Mouse (Mus musculus): Measurements from ENCODE around the gene Taf1c. TPM values are rescaled to one million over a fixed set of nuclear protein-coding genes. Genes with fewer than 3 reads are reported as not detected.

Gene Taf1c
- polyA plus RNA-seq (2012; rRNA removed), result 11.1 and 14.5 TPM in 2 replicates

DNA sequence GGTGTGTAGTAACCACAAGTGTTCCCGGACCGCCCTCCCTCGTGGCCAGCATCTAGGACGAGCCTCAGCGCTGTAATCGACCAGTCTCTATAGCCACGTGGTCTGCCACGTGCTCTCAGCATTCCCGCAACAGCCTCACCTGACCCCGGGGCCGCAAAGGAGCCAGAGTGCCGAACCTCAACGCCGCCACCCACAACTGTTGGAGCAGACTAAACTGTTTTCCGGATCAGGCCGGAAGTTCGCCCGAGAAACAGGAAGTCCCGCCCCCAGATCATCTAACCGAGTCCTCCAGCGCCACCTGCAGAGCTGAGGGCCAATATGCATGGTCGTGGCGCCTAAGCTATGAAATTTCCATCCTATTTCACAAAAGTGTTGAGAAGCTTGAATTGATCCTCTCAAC, at the start of gene Taf1c:
Gene Taf1c (minus strand): TSS at position 227 of the 400 bp plus-strand sequence.
- DNase-seq (ENCODE audit: low spot score), result peak; percentile 79

DNA sequence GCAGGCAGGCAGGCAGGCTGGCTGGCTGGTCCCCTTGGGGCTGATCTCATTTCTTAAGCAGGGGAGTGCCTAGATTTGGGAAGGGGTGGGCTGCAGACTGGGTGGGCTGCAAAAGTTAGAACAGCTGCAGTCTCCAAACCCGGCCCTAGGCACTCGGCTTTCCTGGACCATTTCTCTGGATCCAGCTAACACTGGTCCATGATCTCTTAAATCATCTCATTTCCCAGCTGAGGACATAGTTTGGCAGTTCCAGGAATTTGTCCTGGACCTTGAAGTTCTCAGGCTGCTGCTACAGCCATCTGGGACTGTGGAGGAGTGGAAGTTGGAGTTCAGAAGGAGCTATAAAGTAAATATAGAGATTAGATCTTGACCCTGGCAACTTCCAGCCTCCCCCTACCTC, 46.3 kb upstream of the Taf1c start:
- DNase-seq (ENCODE audit: low spot score), result no peak

DNA sequence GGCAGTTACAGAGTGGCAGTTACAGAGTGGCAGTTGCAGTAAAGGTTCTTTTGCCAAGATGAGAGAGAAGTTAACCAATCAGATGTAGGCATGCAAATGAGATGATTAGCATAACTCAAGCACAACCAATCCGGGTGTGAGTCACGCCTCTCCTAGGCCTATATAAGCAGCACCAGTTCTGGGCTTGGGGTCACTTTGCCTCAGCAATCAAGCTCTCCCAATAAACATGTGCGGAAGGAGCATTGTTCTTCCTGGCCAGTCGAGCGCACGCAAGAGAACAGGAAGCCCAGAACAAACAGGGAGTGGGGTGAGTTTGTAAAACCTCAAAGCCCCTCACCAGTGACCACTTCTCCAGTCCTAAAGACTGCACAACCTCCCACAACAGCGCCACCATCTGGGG, 41.8 kb upstream of the Taf1c start:
- DNase-seq (ENCODE audit: low spot score), result no peak

DNA sequence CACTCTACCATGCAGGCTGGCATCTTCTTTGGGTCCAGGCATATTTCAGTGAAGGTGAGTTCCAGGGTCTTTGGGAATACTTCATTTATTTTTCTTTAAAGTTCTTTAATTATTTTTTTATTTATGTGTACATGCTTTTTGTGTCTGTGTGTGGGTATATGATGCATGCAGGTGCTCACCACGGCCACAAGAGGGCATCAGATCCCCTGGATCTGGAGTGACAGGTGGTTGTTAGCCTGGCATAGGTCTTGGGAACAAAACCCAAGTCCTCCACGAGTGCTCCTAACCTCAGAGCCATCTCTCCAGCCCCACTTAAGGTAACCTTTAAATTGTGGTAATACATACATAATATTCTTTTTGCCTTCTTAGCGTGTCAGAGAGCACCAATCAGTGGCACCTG, 41.2 kb upstream of the Taf1c start:
- DNase-seq (ENCODE audit: low spot score), result no peak

DNA sequence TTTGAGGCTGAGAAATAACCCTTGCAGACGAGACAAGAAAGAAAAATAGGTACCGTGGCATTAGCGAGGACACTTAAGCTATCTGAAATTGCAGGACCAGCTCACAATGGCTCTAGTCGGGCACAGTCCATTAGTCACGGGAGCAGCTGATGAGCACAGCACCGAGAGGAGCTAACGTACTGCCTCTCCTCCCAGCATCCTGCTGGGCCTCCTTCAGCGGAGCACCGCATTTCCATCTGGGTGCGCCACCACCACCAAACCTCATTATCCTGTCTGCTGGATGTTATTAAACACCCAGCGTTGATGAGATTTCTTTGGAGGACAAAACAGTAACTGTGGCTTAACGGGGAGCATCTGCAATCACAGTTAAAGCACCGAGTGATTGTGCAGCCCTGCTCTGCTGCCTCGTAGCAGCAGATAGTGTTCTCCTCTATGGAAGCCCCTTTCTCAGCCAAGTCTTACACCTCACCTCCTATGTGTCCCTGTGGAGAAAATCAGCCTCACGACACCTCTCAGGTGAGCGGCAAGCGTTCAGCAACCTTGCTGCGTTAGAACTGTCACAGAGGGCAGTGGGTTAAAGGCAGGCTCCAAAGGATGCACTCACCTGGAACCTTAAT, 40.1 kb upstream of the Taf1c start:
- no peak for DNase-seq (ENCODE audit: low spot score)

DNA sequence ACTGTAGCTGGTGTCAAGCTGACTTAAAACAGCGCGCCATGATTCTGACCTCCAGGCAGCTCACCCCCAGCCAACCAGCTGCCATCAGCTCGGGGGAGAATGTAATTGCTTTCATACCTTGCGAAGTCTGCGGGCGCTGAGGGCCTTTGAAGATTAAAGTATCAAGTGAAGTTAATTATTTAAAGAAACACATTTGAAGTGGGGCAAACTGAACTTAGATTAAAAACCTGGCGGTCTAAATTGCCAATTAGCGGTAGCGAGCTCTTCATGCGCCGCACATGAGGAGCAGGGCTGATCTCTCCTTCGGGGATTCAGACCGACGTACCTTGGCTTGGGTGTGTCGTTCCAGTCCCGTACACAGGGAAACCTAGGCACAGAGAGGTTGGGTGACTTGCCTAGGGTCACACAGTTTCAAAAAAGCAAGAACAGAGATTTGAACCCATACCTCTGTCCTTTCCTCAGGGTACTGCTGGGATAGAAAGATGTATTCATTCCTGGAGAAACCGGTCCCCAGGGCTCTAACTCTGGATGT, 39.5 kb upstream of the Taf1c start:
- no peak for DNase-seq (ENCODE audit: low spot score)

DNA sequence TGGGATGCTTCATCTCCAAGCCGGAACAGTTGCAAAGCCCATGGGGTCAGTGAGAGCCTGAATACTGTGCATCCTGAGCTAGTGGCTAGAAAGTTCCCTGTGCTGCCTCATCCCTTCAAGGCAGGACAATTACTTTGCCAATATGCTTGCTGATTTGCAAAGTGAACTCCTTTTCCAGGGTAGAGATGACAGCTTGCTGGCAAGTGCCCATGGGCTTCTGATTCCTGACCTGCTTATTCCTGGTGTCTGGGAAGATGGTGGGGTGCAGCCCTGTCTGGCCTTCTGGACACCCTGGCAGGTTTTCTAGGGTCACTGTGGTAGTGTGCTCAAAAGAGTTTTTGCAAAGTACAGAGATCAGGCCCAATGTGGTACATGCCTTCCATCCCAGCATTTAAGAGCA, 37.9 kb upstream of the Taf1c start:
- DNase-seq (ENCODE audit: low spot score), result no peak

DNA sequence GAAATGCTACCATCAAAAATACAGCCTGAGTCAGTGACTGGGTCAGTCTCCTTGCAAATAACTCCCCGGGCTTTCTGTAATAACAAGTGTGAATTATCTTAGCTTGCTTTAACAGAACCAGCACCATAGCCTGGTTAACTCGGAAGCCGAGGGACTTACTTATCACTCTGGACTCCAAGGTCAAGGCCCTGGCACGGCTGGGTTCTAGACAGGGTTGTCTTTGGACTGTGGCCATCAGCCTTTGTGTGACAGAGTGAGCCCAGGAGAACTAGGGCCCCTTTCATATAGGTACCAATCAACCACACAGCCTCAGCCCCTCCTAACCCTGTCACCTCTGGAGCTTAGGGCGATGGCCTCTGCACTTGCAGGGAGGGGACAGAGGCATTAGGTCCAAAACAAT, 36.0 kb upstream of the Taf1c start:
- DNase-seq (ENCODE audit: low spot score), result no peak

DNA sequence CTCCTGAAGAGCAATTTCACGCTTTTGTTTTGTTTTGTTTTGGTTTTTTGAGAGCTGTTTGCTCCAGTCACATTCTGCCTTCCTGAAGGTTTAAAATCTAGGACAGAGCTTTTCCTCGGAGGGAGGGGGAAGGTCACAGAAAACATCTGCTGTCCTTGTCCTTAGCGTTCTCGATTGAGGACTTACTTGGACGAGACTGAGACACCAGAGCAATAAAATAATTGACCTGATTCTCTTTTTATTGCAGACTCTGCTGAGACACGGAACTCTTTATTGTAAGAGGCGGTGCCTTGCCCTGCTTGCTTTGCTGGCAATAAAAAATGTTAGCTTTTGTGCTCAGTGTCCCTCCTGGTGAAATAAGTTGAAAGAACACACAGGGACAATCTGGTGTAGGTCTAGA, 34.8 kb upstream of the Taf1c start:
- no peak for DNase-seq (ENCODE audit: low spot score)

DNA sequence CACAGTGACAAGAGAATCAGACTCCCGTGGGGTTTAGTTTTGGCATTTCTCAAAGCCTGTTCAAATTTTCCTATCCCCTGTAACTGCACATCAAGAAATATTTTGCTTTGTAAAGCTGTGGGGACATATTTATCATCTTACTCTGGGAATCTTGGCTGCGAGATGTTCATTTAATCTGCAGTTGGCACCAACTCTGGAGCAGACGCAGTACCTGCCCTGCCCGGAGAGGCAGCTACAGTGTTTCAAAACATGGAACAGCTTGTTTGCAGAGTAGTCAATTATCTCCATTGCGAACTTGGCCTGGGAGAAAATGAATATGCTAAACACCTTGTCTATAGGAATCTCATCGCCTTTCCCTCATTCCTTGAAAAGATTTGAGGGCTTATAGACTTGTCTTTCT, 33.2 kb upstream of the Taf1c start:
- no peak for DNase-seq (ENCODE audit: low spot score)

DNA sequence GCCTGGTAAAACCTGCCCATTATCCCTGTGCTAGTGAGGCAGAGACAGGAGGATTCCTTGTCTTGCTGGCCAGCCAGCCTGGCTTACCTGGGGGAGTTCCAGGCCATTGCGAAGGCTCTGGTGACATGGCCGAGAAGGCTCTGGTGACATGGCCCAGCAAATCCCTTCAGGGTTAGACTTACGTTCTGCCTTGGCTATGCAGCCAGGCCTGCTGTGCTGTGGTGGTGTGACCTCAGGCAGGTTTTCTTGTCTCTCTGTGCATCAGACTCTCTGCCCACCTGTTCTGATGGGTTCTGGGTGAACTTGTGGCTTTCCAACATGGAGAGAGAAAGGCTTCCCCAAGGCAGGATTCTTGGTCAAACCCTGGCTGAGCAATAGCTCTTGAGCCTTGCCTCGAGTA, 32.4 kb upstream of the Taf1c start:
- no peak for DNase-seq (ENCODE audit: low spot score)

DNA sequence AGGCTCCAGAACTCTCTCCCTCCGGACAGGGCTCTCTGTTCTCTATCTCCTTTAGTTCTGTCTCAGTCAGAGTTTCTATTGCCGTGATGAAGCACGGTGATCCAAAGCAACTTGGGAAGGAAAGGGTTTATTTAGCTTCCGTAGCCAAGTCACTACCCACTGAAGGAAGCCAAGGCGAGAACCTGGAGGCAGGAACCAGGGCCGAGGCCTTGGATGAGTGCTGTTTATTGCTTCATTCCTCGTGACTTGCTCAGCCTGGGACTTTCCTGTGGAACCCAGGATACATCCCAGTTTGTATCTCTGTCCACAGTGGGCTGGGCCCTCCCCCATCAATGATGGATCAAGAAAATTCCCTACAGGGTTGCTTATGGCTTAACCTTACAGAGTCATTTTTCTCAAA, 31.7 kb upstream of the Taf1c start:
- DNase-seq (ENCODE audit: low spot score), result no peak

DNA sequence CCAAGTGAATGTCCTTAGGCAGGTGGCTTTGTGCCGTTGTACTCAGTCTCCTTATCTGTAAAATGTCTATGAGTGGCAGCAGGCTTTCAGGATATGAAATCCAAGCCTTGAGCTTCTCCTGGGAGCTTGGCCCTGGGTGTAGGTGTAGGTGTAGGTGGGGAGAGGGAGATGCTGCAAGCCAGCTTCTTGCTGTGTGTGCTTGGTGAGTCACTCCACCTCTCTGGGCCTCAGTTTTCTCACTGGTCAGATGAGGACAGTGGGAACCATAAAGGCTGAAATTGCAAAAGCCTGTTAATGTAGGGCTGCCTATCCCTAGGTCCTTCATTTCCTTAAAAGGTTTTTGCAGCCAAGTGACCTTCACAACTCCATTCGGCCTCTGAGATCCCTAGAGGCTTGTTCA, 30.9 kb upstream of the Taf1c start:
- no peak for DNase-seq (ENCODE audit: low spot score)

DNA sequence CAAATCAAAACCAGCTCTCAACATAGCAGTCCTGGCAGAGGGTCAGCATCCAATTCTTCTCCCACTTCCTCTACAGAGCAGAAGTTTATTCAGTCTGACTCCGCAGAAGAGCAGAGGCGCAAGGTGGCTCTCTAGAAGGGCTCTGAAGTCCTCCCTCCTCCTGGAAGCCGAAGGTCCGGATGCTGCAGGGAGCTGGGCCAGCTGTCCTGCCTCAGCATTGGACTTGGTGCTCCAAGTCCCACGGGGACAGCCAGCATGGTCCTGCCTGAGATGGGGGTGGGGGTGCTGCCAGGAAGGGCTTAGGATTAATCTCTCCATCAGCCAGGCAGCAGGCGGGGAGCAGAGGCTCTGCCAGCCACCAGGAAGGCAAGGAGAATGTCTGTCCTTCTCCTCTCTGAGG, 30.4 kb upstream of the Taf1c start, which contains the start of gene Kcng4:
Gene Kcng4 (minus strand): TSS at position 303 of the 400 bp plus-strand sequence.
- DNase-seq (ENCODE audit: low spot score), result no peak

DNA sequence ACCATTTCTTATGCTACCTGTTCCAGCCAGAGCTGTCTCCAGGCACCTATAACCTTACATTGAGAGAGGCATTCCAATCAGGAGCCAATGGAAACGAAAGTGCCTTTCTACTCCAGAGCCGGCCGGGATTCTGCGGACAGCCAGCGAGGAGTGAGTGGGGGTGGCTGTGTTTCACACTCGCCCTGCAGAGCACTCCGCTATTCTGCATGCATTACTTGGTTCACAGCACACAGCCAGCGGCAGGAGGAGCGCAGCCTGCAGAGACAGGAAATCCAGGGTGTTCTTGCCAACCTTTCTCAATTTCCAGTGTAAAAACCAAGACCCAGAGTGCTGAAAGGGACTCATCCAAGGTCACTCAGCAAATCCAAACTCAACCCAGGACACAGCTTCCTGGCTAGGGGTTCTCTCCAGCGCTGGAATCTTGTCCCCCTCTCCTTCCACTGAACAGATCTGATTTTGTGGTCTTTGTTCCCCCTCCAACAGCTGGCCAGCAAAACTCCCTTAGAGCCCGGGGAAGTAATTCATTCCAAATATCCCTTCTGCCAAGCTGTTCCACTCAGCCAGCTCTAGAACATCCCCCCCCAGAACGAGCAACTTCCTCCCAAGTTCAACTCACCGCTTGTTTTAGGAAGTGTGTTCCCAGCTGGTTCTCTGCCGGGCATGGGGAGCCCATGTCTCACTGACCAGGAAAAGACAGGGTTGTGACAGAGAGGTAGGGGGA, 29.8 kb upstream of the Taf1c start:
- DNase-seq (ENCODE audit: low spot score), result no peak

DNA sequence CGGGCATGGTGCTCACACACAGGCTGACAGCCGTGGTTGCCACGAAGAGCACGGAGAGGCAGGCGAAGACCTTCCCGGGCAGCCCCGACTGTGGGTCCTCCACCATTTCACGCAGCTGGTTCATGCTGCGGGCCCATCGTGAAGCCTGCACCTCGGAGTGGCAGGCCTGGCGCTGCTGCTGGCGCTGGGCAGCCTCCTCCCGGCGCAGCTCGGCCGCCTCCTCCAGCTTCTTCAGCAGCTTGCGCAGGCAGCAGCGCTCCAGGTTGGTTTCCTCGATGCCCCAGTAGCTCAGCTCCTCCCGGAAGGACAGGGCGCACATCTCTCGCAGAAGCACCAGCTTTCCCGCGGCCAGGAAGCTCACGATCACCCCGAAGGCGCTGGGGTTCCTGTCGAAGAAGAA, 27.9 kb upstream of the Taf1c start:
- DNase-seq (ENCODE audit: low spot score), result no peak

DNA sequence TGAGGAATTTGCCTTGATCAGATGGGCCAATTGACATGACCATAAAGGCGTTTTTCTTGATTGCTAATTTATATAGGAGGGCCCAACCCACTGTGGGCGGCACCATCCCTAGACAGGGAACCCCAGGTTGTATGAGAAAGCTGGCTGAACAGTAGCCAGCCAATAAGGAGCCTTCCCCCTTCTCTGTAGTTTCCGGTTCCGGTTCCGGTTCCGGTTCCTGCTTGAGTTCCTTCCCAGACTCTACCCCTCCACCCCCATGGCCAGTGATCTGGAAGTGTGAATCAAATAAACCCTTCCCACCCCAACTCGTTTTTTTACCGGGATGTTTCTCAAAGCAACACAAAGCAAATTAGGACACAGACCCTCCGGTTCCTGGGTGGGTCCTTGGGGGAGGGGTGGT, 27.2 kb upstream of the Taf1c start:
- no peak for DNase-seq (ENCODE audit: low spot score)

DNA sequence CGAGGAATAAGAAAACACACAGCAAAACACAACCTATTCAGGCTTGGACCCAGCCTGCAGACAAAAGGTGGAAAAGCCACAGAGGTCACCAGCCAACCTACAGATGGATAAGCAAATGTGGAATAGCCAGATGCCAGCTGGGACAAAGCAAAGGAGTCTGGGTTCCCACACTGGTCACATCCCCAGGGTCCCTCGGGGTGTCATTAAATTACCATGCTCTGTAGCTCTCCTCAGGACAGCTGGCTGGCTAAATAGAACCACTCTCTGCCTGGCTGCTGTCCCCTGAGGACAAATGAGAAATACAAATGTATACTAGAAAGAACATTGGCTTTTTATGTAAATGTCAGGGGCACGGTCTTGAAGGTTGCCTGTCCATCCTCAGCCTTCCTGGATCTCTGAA, 25.8 kb upstream of the Taf1c start:
- no peak for DNase-seq (ENCODE audit: low spot score)

DNA sequence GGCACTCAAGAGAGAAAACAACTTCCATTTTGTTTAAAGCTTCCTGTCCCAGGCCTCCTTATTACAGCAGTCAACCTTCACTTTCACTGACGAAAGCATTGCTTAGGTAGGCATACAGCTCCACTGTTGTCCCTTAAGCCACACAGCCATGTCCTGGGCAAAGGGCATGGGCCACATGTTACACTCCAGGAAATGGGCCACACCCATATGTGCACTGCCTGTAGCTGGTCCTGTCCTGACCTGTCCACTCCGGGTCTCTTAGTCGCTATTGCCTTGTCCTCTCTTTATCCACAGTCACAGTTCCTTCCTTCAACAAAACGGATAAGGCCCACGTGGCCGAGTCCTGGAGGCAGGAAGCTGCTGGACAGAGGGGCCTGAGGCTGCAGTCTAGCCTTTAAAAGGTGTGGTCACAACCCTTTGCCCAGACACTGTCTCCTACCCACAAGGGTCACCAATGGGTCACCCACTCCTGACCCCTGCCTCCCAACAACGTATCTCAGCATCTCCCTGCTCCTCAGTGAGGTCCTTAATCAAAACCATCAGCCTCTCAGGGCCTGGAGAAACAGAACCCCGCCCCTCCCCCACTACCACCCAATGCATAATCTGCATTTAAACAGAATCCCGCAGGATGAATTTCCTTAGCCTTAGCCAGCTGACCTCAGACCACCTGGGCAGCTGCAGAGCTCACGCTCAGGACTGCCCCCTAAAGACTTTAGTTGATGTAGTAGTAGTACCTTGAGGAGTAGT, 22.8 kb upstream of the Taf1c start:
- no peak for DNase-seq (ENCODE audit: low spot score)

DNA sequence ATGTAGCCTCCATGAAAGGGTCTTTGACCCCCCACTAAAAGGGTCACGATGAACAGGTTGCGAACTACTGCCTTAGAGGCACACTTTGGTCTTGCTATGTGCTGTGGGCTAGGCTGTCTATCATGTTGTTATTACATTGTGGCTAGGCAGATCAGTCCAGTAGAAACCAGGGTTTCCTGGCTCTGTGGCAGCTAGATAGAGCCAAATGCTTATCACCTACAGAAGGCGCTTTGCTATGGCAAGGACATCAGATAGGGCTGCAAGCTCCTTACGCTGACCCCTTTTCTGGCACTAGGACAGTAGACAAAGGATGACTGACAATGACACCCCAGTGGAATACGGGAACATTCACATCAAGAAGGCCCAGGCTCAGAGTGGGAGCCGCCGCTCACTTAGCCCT, 22.2 kb upstream of the Taf1c start:
- no peak for DNase-seq (ENCODE audit: low spot score)

DNA sequence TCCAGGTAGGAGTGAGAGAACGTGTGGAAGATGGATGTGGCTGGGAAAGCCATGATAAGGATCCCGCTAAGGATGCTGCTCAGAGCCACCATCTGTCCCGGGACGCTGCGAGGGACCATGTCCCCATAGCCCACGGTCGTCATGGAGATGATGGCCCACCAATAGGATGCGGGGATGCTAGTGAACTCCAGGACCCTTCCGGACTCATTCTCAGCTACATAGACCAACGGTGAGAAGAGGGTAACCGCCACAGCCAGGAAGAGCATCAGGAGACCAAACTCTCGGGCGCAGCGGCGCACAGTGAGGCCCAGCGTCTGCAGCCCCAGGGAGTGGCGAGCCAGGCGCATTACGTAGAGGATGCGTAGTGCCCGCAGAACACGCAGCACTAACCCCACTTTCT, 20.8 kb upstream of the Taf1c start:
- DNase-seq (ENCODE audit: low spot score), result no peak

DNA sequence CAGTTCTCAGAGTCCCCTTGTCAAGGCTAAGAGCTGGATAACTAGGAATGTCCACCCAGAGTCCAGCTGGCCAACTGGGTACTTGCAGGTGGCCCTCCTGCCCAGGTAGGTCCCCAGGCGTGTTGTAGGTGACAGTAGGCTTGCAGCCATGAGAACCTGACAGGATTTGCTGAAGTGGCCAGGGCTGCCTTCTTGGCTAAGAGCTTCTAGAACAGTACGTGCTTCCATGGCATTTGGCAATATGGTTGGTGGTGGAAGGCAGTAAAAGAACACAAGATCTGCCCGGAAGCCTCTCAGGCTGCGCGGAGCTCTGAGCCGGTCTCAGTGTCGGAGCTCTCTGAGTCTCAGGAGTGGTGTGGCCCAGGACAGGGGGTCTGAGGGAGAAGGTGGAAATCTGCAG, 19.9 kb upstream of the Taf1c start:
- no peak for DNase-seq (ENCODE audit: low spot score)

DNA sequence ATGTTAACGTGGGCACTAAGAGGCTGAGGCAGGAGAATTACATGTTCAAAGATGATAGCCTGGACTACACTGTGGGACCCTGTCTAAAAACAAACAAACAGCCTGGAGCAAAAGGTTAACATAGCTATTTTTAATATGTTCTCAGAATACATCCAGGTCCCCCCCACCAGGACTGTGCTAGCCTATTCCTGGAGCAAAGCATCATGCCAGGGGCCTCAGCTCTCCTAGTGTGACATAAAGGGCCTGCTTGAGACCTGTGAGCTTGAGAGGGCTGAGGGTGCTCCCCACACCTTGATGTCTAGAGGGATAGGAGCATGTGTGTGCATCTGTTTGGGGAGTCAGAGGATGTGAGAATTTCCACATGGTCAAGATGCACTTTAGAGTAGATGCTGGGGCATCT, 18.7 kb upstream of the Taf1c start:
- no peak for DNase-seq (ENCODE audit: low spot score)
